Mouse (Mus musculus) embryo, embryonic 9.5 days (tissue): ENCODE results near the gene Dnajb6.

Experiments
- DNase-seq: peaks from one replicate; pipeline ENCODE4 v3.0.0-alpha.2; 2017; ENCODE audit errors: extremely low spot score

Gene Dnajb6

GRCm38 (mm10) chr5:29848091-29848490, 112.6 kb downstream of the Dnajb6 start:
- DNase-seq = no peak

GRCm38 (mm10) chr5:29852376-29852775, 116.9 kb downstream of the Dnajb6 start:
- peak; percentile 33 for DNase-seq

- DNase-seq = no peak
Measured at GRCm38 (mm10) chr5:29853035-29853434, 117.5 kb downstream of the Dnajb6 start.

GRCm38 (mm10) chr5:29854376-29854775, 118.9 kb downstream of the Dnajb6 start:
- no peak for DNase-seq

GRCm38 (mm10) chr5:29854971-29855370, 119.5 kb downstream of the Dnajb6 start:
- no peak for DNase-seq

- DNase-seq = no peak
Measured at GRCm38 (mm10) chr5:29861522-29861921, 126.0 kb downstream of the Dnajb6 start.

GRCm38 (mm10) chr5:29862388-29862787, 126.9 kb downstream of the Dnajb6 start:
- no peak for DNase-seq

- no peak for DNase-seq
Measured at GRCm38 (mm10) chr5:29864291-29864737, 128.8 kb downstream of the Dnajb6 start.

GRCm38 (mm10) chr5:29864994-29865393, 129.5 kb downstream of the Dnajb6 start:
- no peak for DNase-seq
